Mouse (Mus musculus): ENCODE data around the gene Tmem256. TPM values are rescaled to one million over a fixed set of nuclear protein-coding genes. Genes with fewer than 3 reads are reported as not detected.

Tmem256 gene
- total RNA-seq (2014; rRNA removed; ENCODE audit: low replicate concordance) (78.5 and 169 TPM in 2 replicates), polyA plus RNA-seq (2015; fragmentation: Nextera tagmentation; extraction: Ambion mirVana) (411 and 424 TPM in 2 replicates)

GRCm38 (mm10) chr11:69837952-69838713, at the start of gene Tmem256:
Gene Tmem256 (plus strand): TSS chr11:69838514.
- Histone ChIP-seq H3K4me3 (ENCODE audit: low read depth, low read length) (peak within 1 kb of the TSS; percentile 64), H3K9me3 (replicated peaks; ENCODE audit: control insufficient read depth, low read length) (no peaks in the 10 kb centered on the region), H3K4me1 (ENCODE audit: control insufficient read depth, insufficient read depth) (peaks cover 11% of the 10 kb centered on the region; the same call in 1 of the 2 replicates), H3K27me3 (ENCODE audit: control insufficient read depth, insufficient read depth, low read length) (peaks cover 39% of the 10 kb centered on the region), H3K4me2 (ENCODE audit: low read depth, low read length) (peak within 1 kb of the TSS; percentile 83), H3K27ac (ENCODE audit: low read depth) (peak within 1 kb of the TSS; percentile 82), H3K9ac (replicated peaks; ENCODE audit: low read depth, low read length) (peak within 1 kb of the TSS; percentile 70), H3K36me3 (replicated peaks; ENCODE audit: control insufficient read depth, insufficient read depth, low read length) (no peaks in the 10 kb centered on the region)
- ATAC-seq (ENCODE audit: insufficient read depth, low read depth) (peak; percentile 91), DNase-seq (ENCODE audit: low spot score) (peak; percentile 99)
- under 1% methylated on average over 34 of the region's 34 CpGs for WGBS
- peak; percentile 75 for TF ChIP-seq EP300 (IDR thresholded peaks at IDR 0.05; ENCODE audit: low read depth)
- 0 out of 2 replicates have a peak, but pooled peaks have one; percentile 1 for TF ChIP-seq CTCF (IDR thresholded peaks at IDR 0.05; ENCODE audit: low read depth)

- Histone ChIP-seq H3K27me3 (ENCODE audit: control insufficient read depth, insufficient read depth, low read length) (no peaks in the 10 kb centered on the region), H3K9me3 (replicated peaks; ENCODE audit: control insufficient read depth, low read length) (no peaks in the 10 kb centered on the region), H3K36me3 (replicated peaks; ENCODE audit: control insufficient read depth, insufficient read depth, low read length) (no peaks in the 10 kb centered on the region), H3K27ac (ENCODE audit: low read depth) (no peak overlapping the region), H3K9ac (replicated peaks; ENCODE audit: low read depth, low read length) (no peak overlapping the region), H3K4me1 (ENCODE audit: control insufficient read depth, insufficient read depth) (peaks cover 6% of the 10 kb centered on the region; the same call in 1 of the 2 replicates), H3K4me3 (ENCODE audit: low read depth, low read length) (no peak overlapping the region), H3K4me2 (ENCODE audit: low read depth, low read length) (no peak overlapping the region)
- no peak for DNase-seq (ENCODE audit: low spot score)
- ATAC-seq (ENCODE audit: insufficient read depth, low read depth) = 0 out of 2 replicates have a peak, but pooled peaks have one; percentile 25
- 48% methylated on average over 5 of the region's 5 CpGs for WGBS
- TF ChIP-seq CTCF (IDR thresholded peaks at IDR 0.05; ENCODE audit: low read depth) = no peak
- no peak for TF ChIP-seq EP300 (IDR thresholded peaks at IDR 0.05; ENCODE audit: low read depth)
Measured at GRCm38 (mm10) chr11:69789431-69789830, 48.9 kb upstream of the Tmem256 start.

- ATAC-seq (ENCODE audit: insufficient read depth, low read depth) = no peak
- H3K4me1 ChIP-seq (ENCODE audit: control insufficient read depth, insufficient read depth) = no peaks in the 10 kb centered on the region; the same call in 1 of the 2 replicates
- no peak overlapping the region for H3K9ac ChIP-seq (replicated peaks; ENCODE audit: low read depth, low read length)
- H3K27me3 ChIP-seq (ENCODE audit: control insufficient read depth, insufficient read depth, low read length) = no peaks in the 10 kb centered on the region
- no peak for DNase-seq (ENCODE audit: low spot score)
- no peak overlapping the region for H3K4me2 ChIP-seq (ENCODE audit: low read depth, low read length)
- H3K9me3 ChIP-seq (replicated peaks; ENCODE audit: control insufficient read depth, low read length) = no peaks in the 10 kb centered on the region
- WGBS = 57% methylated on average over 5 of the region's 5 CpGs
- TF ChIP-seq EP300 (IDR thresholded peaks at IDR 0.05; ENCODE audit: low read depth) = no peak
- TF ChIP-seq CTCF (IDR thresholded peaks at IDR 0.05; ENCODE audit: low read depth) = no peak
- no peaks in the 10 kb centered on the region for H3K36me3 ChIP-seq (replicated peaks; ENCODE audit: control insufficient read depth, insufficient read depth, low read length)
- H3K27ac ChIP-seq (ENCODE audit: low read depth) = no peak overlapping the region
- H3K4me3 ChIP-seq (ENCODE audit: low read depth, low read length) = no peak overlapping the region
Measured at GRCm38 (mm10) chr11:69791420-69791819, 46.9 kb upstream of the Tmem256 start.

- WGBS = 65% methylated on average over 5 of the region's 5 CpGs
- DNase-seq (ENCODE audit: low spot score) (no peak), ATAC-seq (ENCODE audit: insufficient read depth, low read depth) (no peak)
- H3K4me3 ChIP-seq (ENCODE audit: low read depth, low read length) = no peak overlapping the region
- H3K9me3 ChIP-seq (replicated peaks; ENCODE audit: control insufficient read depth, low read length) = no peaks in the 10 kb centered on the region
- H3K27ac ChIP-seq (ENCODE audit: low read depth) = no peak overlapping the region
- H3K27me3 ChIP-seq (ENCODE audit: control insufficient read depth, insufficient read depth, low read length) = 0 out of 2 replicates have a peak, but pooled peaks cover 5% of the 10 kb centered on the region
- H3K4me1 ChIP-seq (ENCODE audit: control insufficient read depth, insufficient read depth) = no peaks in the 10 kb centered on the region; the same call in 1 of the 2 replicates
- no peak for TF ChIP-seq CTCF (IDR thresholded peaks at IDR 0.05; ENCODE audit: low read depth)
- no peak overlapping the region for H3K9ac ChIP-seq (replicated peaks; ENCODE audit: low read depth, low read length)
- no peak overlapping the region for H3K4me2 ChIP-seq (ENCODE audit: low read depth, low read length)
- H3K36me3 ChIP-seq (replicated peaks; ENCODE audit: control insufficient read depth, insufficient read depth, low read length) = no peaks in the 10 kb centered on the region
Measured at GRCm38 (mm10) chr11:69793429-69793828, 44.9 kb upstream of the Tmem256 start.

- Histone ChIP-seq H3K36me3 (replicated peaks; ENCODE audit: control insufficient read depth, insufficient read depth, low read length) (no peaks in the 10 kb centered on the region), H3K27me3 (ENCODE audit: control insufficient read depth, insufficient read depth, low read length) (0 out of 2 replicates have a peak, but pooled peaks cover 5% of the 10 kb centered on the region), H3K4me3 (ENCODE audit: low read depth, low read length) (peak within 1 kb of the TSS; percentile 54), H3K9me3 (replicated peaks; ENCODE audit: control insufficient read depth, low read length) (no peaks in the 10 kb centered on the region), H3K9ac (replicated peaks; ENCODE audit: low read depth, low read length) (peak within 1 kb of the TSS; percentile 47), H3K27ac (ENCODE audit: low read depth) (0 out of 2 replicates have a peak within 1 kb of the TSS, but pooled peaks have one; percentile 3), H3K4me2 (ENCODE audit: low read depth, low read length) (peak within 1 kb of the TSS; percentile 85), H3K4me1 (ENCODE audit: control insufficient read depth, insufficient read depth) (peaks cover 12% of the 10 kb centered on the region; the same call in 1 of the 2 replicates)
- ATAC-seq (ENCODE audit: insufficient read depth, low read depth) = peak; percentile 97
- 2% methylated on average over 52 of the region's 52 CpGs for WGBS
- peak; percentile 98 for DNase-seq (ENCODE audit: low spot score)
- TF ChIP-seq EP300 (IDR thresholded peaks at IDR 0.05; ENCODE audit: low read depth) (no peak), CTCF (IDR thresholded peaks at IDR 0.05; ENCODE audit: low read depth) (no peak)
Measured at GRCm38 (mm10) chr11:69795168-69795982, 42.9 kb upstream of the Tmem256 start, which contains the start of gene Chrnb1. Gene Chrnb1 (minus strand): TSS chr11:69795943.

Data from heart, postnatal 0 days (tissue).